Mouse (Mus musculus): ENCODE data around the gene Map3k12.

GRCm38 (mm10) chr15:102512471-102512870, 4.4 kb downstream of the Map3k12 start:
- TF ChIP-seq CTCF (conservative IDR thresholded peaks at IDR 0.05; ENCODE audit: low read length) (no peak), POU5F1 (IDR thresholded peaks at IDR 0.05; ENCODE audit: borderline replicate concordance, low read length) (no peak), NANOG (IDR thresholded peaks at IDR 0.05; ENCODE audit: borderline replicate concordance, low read length) (no peak)

Data from E14TG2a.4 (cell line).